ENCODE assay signal across 8 mouse cellular contexts in genomic region chr4:45107066-45107465, GRCm38 (mm10). TPM values are rescaled to one million over a fixed set of nuclear protein-coding genes. Genes with fewer than 3 reads are reported as not detected.
A peak's percentile ranks its signal among the peaks of the same experiment; 100 is the strongest.
DNase-seq lines count a peak whose midpoint lies in the region; ATAC-seq and TF ChIP-seq lines count a peak whose summit lies in the region.

No protein-coding gene starts in this region.

- H3K27me3 ChIP-seq in heart, embryonic 14.5 days (ENCODE audit: control insufficient read depth, insufficient read depth, low read length), result no peaks in the 10 kb centered on the region
- H3K27me3 ChIP-seq in embryonic facial prominence, embryonic 10.5 days (replicated peaks; ENCODE audit: low read depth, poor library complexity, severe bottlenecking), result no peaks in the 10 kb centered on the region
- no peaks in the 10 kb centered on the region for H3K27me3 ChIP-seq in kidney, adult 2 months (replicated peaks; ENCODE audit: control insufficient read depth, insufficient read depth, low read length)
- no peaks in the 10 kb centered on the region for H3K27me3 ChIP-seq in midbrain, embryonic 16.5 days (ENCODE audit: control insufficient read depth, insufficient read depth, low read depth, low read length)

- no peak for TF ChIP-seq POLR2A in kidney, adult 2 months (IDR thresholded peaks at IDR 0.05; ENCODE audit: low read depth, low read length)

- ATAC-seq in heart, embryonic 14.5 days (ENCODE audit: insufficient number of reproducible peaks, insufficient read depth, low FRiP score, low read depth), result no peak
- no peak for ATAC-seq in midbrain, embryonic 16.5 days

- no peaks in the 10 kb centered on the region for H3K9me3 ChIP-seq in heart, embryonic 14.5 days (ENCODE audit: control insufficient read depth, low read length)
- H3K9me3 ChIP-seq in embryonic facial prominence, embryonic 10.5 days, result no peaks in the 10 kb centered on the region
- no peaks in the 10 kb centered on the region for H3K9me3 ChIP-seq in midbrain, embryonic 16.5 days (replicated peaks; ENCODE audit: control insufficient read depth, low read length, poor library complexity, severe bottlenecking)

- no peak for TF ChIP-seq CTCF in kidney, adult 2 months (conservative IDR thresholded peaks at IDR 0.05; ENCODE audit: insufficient read depth, insufficient read length, low read depth, low read length)

- peak overlapping the region; percentile 98 for H3K9ac ChIP-seq in heart, embryonic 14.5 days (ENCODE audit: low read length)
- peak overlapping the region; percentile 82 for H3K9ac ChIP-seq in midbrain, embryonic 16.5 days (ENCODE audit: low read depth, low read length)

- no peak for DNase-seq in heart, adult 8-10 months (ENCODE audit: low spot score)
- no peak for DNase-seq in embryonic facial prominence, embryonic 10.5 days (ENCODE audit: low spot score)
- DNase-seq in kidney, adult 2 months, result peak; percentile 50
- no peak for DNase-seq in spleen, adult 18-20 months
- no peak for DNase-seq in adrenal gland, postnatal 25 days
- no peak for DNase-seq in right cerebral cortex, postnatal 14 days

- peak overlapping the region; percentile 88 for H3K4me2 ChIP-seq in heart, embryonic 14.5 days (ENCODE audit: low read length)
- peak overlapping the region; percentile 89 for H3K4me2 ChIP-seq in midbrain, embryonic 16.5 days (ENCODE audit: low read length)

- H3K4me1 ChIP-seq in heart, embryonic 14.5 days (ENCODE audit: control insufficient read depth in 2 of 2, insufficient read depth in 2 of 2, low read length in 2 of 2), result peaks cover 4 to 13% of the 10 kb centered on the region in 2 experiments
- peaks cover 15% of the 10 kb centered on the region for H3K4me1 ChIP-seq in embryonic facial prominence, embryonic 10.5 days
- peaks cover 5% of the 10 kb centered on the region; the same call in 1 of the 2 replicates for H3K4me1 ChIP-seq in kidney, adult 2 months (ENCODE audit: control insufficient read depth, insufficient read depth, low read length)
- peaks cover 11% of the 10 kb centered on the region for H3K4me1 ChIP-seq in midbrain, embryonic 16.5 days (ENCODE audit: control insufficient read depth, insufficient read depth, low read length)

- WGBS in heart, embryonic 14.5 days, result 3% methylated on average over 4 of the region's 4 CpGs
- WGBS in embryonic facial prominence, embryonic 10.5 days, result 8% methylated on average over 4 of the region's 4 CpGs
- 3% methylated on average over 4 of the region's 4 CpGs for WGBS in kidney, adult 2 months
- WGBS in midbrain, embryonic 16.5 days, result 8% methylated on average over 4 of the region's 4 CpGs

- H3K4me3 ChIP-seq in heart, embryonic 14.5 days (ENCODE audit: control insufficient read depth in 1 of 2, insufficient read depth in 1 of 2, low read depth in 1 of 2, low read length in 2 of 2), result peak overlapping the region; percentile 76 to 88
- peak overlapping the region; percentile 90 for H3K4me3 ChIP-seq in embryonic facial prominence, embryonic 10.5 days
- peak overlapping the region; percentile 99 for H3K4me3 ChIP-seq in kidney, adult 2 months (ENCODE audit: insufficient read depth, low read depth, low read length)
- peak overlapping the region; percentile 77 for H3K4me3 ChIP-seq in midbrain, embryonic 16.5 days (ENCODE audit: low read depth, low read length)

- peaks cover 41% of the 10 kb centered on the region for H3K36me3 ChIP-seq in heart, embryonic 14.5 days (ENCODE audit: control insufficient read depth, insufficient read depth, low read length)
- peaks cover 39% of the 10 kb centered on the region for H3K36me3 ChIP-seq in embryonic facial prominence, embryonic 10.5 days (replicated peaks)
- no peaks in the 10 kb centered on the region; the same call in 1 of the 2 replicates for H3K36me3 ChIP-seq in kidney, adult 2 months (ENCODE audit: control insufficient read depth, insufficient read depth, low read length)
- H3K36me3 ChIP-seq in midbrain, embryonic 16.5 days (ENCODE audit: control insufficient read depth, insufficient read depth, low read length), result peaks cover 8% of the 10 kb centered on the region; the same call in 1 of the 2 replicates

- peak overlapping the region; percentile 70 to 76 for H3K27ac ChIP-seq in heart, embryonic 14.5 days (replicated peaks in 1 of 2; ENCODE audit: control insufficient read depth in 1 of 2, insufficient read depth in 1 of 2, low read depth in 2 of 2, low read length in 2 of 2)
- H3K27ac ChIP-seq in embryonic facial prominence, embryonic 10.5 days (replicated peaks), result no peak overlapping the region; the same call in 1 of the 2 replicates
- H3K27ac ChIP-seq in kidney, adult 2 months (ENCODE audit: insufficient read depth, low read depth, low read length), result peak overlapping the region; percentile 83
- H3K27ac ChIP-seq in midbrain, embryonic 16.5 days (ENCODE audit: low read length), result no peak overlapping the region

RNA-seq across cellular contexts. Expression of gene Tomm5, which starts 0.8 kb away (rescaled TPM):
- polyA plus RNA-seq in heart, embryonic 14.5 days (2014; fragmentation: Nextera tagmentation; extraction: Ambion mirVana), result 247 and 250 TPM in 2 replicates
- 100 to 1,000 TPM; 234 to 269 (median 250) TPM for total RNA-seq in heart, adult 8-10 months (2022)
- polyA plus RNA-seq in embryonic facial prominence, embryonic 10.5 days (2016; fragmentation: Nextera tagmentation; extraction: Ambion mirVana), result 227 and 234 TPM in 2 replicates
- polyA plus RNA-seq in kidney, adult 2 months (2012; rRNA removed), result 121 and 155 TPM in 2 replicates
- 139 and 150 TPM in 2 replicates for polyA plus RNA-seq in midbrain, embryonic 16.5 days (2015; fragmentation: Nextera tagmentation; extraction: Ambion mirVana)
- total RNA-seq in adrenal gland, postnatal 25 days (2021), result 84.1 and 86.5 TPM in 2 replicates

RNA-seq across cellular contexts. Expression of gene Fbxo10, which starts 22.7 kb away (rescaled TPM):
- 12.5 and 14.5 TPM in 2 replicates for polyA plus RNA-seq in heart, embryonic 14.5 days (2014; fragmentation: Nextera tagmentation; extraction: Ambion mirVana)
- 10 to 100 TPM in 3 of 4 experiments, 1 to 10 TPM in 1; 8.2 to 11.5 (median 10.7) TPM for total RNA-seq in heart, adult 8-10 months (2022)
- polyA plus RNA-seq in embryonic facial prominence, embryonic 10.5 days (2016; fragmentation: Nextera tagmentation; extraction: Ambion mirVana), result 16.4 and 16.9 TPM in 2 replicates
- 18.6 and 19.6 TPM in 2 replicates for polyA plus RNA-seq in kidney, adult 2 months (2012; rRNA removed)
- polyA plus RNA-seq in midbrain, embryonic 16.5 days (2015; fragmentation: Nextera tagmentation; extraction: Ambion mirVana), result 18.0 and 21.1 TPM in 2 replicates
- 6.9 and 12.5 TPM in 2 replicates for total RNA-seq in adrenal gland, postnatal 25 days (2021)

Comparison
In these comparisons a context has a peak if more than half of its experiments do, and no peak if none do; other contexts are left out.
1. H3K27ac ChIP-seq: peak in heart, embryonic 14.5 days (2 of 2) and kidney, adult 2 months (single experiment); none in embryonic facial prominence, embryonic 10.5 days (single experiment) and midbrain, embryonic 16.5 days (single experiment).
2. Peak in every context shown above with its lines, with median percentiles within 50 percentile points of each other: H3K4me3 ChIP-seq.